Mouse (Mus musculus): ENCODE measurements at regions not wholly inside any gene's neighbourhood (a gene's known extent, or its start where the extent isn't known, plus 50 kb on each side); places are given as distances from the start of the nearest gene placed in this dataset.
"Not testable (repeated sequence)": the region's sequence is repeated elsewhere in the genome, so short reads cannot be mapped to it uniquely, and the experiment has no call there.

DNA sequence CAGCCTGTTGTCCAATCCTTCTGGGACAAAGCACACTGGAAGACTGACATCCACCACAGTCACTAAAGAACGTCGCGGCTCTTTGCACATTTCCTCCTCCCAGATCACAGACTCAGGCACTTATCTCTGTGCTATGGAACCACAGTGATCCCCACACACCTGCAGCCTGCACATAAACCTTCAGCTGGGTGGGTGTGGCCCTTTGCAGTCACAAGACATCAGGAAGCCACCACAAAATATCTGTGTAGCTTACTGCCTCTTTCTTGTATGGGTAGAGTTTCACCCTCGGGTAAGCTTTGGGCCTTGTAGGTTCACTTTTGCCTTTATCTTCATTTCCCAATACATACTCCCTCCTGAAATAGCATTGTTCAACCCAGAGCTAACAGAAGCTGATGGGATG lies 496.1 kb downstream of the Dad1 start:
- TF ChIP-seq POLR2A (IDR thresholded peaks at IDR 0.05; ENCODE audit: low read depth, low read length); CTCF (IDR thresholded peaks at IDR 0.05; ENCODE audit: extremely low read depth, insufficient read depth, insufficient read length, insufficient replicate concordance): not testable (repeated sequence)

All from spleen, adult 2 months (tissue).